Mouse (Mus musculus) forebrain, embryonic 12.5 days (tissue): ENCODE data around the gene Zfp354b. TPM values are rescaled to one million over a fixed set of nuclear protein-coding genes. Genes with fewer than 3 reads are reported as not detected.

Experiments used
- ATAC-seq: fragments of 200-750 bp; cut with Nextera tagmentation; 2 replicates; pipeline ENCODE4 v1.8.0; 2017; ENCODE audit warnings: moderate TSS enrichment; ENCODE audit not compliant: low FRiP score
- H3K27ac ChIP-seq: fragments of 300-500 bp; sonication (generic); 2 replicates; pipeline ENCODE4 v1.5.1; 2016; ENCODE audit warnings: mild to moderate bottlenecking
- H3K27me3 ChIP-seq: fragments of 300-500 bp; sonication (generic); 2 replicates; pipeline ENCODE4 v1.6.1; 2016; ENCODE audit warnings: mild to moderate bottlenecking
- H3K36me3 ChIP-seq: fragments of 300-500 bp; sonication (generic); replicated peaks from 2 replicates; pipeline ENCODE4 v1.6.1; 2016; ENCODE audit warnings: mild to moderate bottlenecking
- H3K4me1 ChIP-seq: fragments of 300-500 bp; sonication (generic); 2 replicates; pipeline ENCODE4 v1.6.1; 2016
- H3K4me2 ChIP-seq: fragments of 300-500 bp; sonication (generic); 2 replicates; pipeline ENCODE4 v1.6.1; 2016; ENCODE audit warnings: mild to moderate bottlenecking, moderate library complexity
- H3K4me3 ChIP-seq: fragments of 300-500 bp; sonication (generic); replicated peaks from 2 replicates; pipeline ENCODE4 v1.5.1; 2016; ENCODE audit warnings: mild to moderate bottlenecking
- H3K9ac ChIP-seq: fragments of 300-500 bp; sonication (generic); 2 replicates; pipeline ENCODE4 v1.6.1; 2016; ENCODE audit warnings: mild to moderate bottlenecking
- H3K9me3 ChIP-seq: fragments of 300-500 bp; sonication (generic); 2 replicates; pipeline ENCODE4 v1.6.1; 2016
- WGBS: fragments of 180-500 bp; shearing (Covaris S2); methylation state at CpG from one replicate; pipeline ENCODE4 v1.1.7; 2016; 5-methylcytosine and 5-hydroxymethylcytosine counted together
- polyA plus RNA-seq: library from polyadenylated mRNA; unstranded; fragments of >200 nt; fragmentation: Nextera tagmentation; extraction: Ambion mirVana; gene quantifications from 2 replicates; pipeline ENCODE4 v1.2.1, GENCODE M21; 2016

The Zfp354b gene
- 1.7 and 2.2 TPM in 2 replicates for polyA plus RNA-seq

GRCm38 (mm10) chr11:50931451-50931866 is at the start of gene Zfp354b:
Gene Zfp354b (minus strand): TSS chr11:50931633.
- H3K4me1 ChIP-seq = peaks cover 10% of the 10 kb centered on the region
- H3K9ac ChIP-seq = peak within 1 kb of the TSS; percentile 75
- peak; percentile 96 for ATAC-seq
- H3K36me3 ChIP-seq = no peaks in the 10 kb centered on the region
- H3K4me2 ChIP-seq = peak within 1 kb of the TSS; percentile 84
- 0% methylated on average over 18 of the region's 18 CpGs for WGBS
- H3K27me3 ChIP-seq = peaks cover 14% of the 10 kb centered on the region; the same call in 1 of the 2 replicates
- no peaks in the 10 kb centered on the region for H3K9me3 ChIP-seq
- peak within 1 kb of the TSS; percentile 60 for H3K4me3 ChIP-seq
- peak within 1 kb of the TSS; percentile 25; the same call in 1 of the 2 replicates for H3K27ac ChIP-seq

GRCm38 (mm10) chr11:50977216-50977615 is 45.8 kb upstream of the Zfp354b start:
- Histone ChIP-seq H3K9me3 (no peaks in the 10 kb centered on the region), H3K27me3 (no peaks in the 10 kb centered on the region), H3K4me1 (no peaks in the 10 kb centered on the region), H3K36me3 (no peaks in the 10 kb centered on the region), H3K4me2 (no peak overlapping the region), H3K27ac (no peak overlapping the region), H3K9ac (no peak overlapping the region), H3K4me3 (no peak overlapping the region)
- ATAC-seq = no peak
- whole genome bisulfite sequencing = 68% methylated on average over 4 of the region's 4 CpGs

DNA sequence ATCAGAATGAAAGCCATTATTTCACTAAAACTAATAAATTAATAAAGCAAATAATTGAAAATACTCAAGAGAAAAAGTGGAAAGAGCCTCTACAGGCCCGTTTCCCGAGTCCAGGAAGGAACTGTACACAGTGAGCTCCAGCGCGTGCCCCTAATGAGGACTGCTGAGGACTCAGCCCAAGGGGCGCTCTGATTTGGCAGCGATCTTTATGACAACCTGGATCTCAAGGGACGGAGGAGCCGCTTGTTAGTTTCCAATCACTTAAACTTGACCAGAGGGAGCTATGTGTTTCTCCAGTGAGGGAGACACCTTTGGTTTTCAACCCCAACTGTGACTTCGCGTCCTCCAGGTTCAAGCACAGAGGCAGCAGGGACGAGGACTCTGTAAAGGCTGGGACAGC is 34.8 kb upstream of the Zfp354b start, which contains the start of gene Olfr1378:
Gene Olfr1378 (plus strand): TSS at position 301 of the 400 bp plus-strand sequence.
- no peak within 1 kb of the TSS for H3K27ac ChIP-seq
- H3K9ac ChIP-seq = no peak within 1 kb of the TSS
- WGBS = 92% methylated on average over 11 of the region's 11 CpGs
- ATAC-seq = no peak
- H3K4me2 ChIP-seq = no peak within 1 kb of the TSS
- no peak within 1 kb of the TSS for H3K4me3 ChIP-seq
- H3K27me3 ChIP-seq = no peaks in the 10 kb centered on the region
- H3K4me1 ChIP-seq = no peaks in the 10 kb centered on the region; the same call in 1 of the 2 replicates
- H3K36me3 ChIP-seq = no peaks in the 10 kb centered on the region
- no peaks in the 10 kb centered on the region for H3K9me3 ChIP-seq

DNA sequence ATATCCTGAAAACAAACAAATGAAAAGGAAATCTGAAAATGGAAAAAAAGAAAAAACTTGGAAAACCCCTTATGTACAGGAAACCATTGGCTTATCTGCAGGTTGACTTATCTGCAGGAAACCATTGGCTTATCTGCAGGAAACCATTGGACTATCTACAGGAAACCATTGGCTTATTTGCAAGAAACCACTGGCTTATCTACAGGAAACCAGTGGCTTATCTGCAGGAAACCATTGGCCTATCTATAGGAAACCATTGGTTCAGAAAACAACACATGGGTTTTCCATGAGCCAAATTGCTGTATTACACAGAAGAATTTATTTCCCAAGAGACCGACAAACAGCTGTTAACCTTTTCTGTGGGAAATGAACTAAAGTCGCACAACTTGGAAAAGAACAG is 33.5 kb upstream of the Zfp354b start:
- Histone ChIP-seq H3K4me3 (no peak overlapping the region), H3K9me3 (no peaks in the 10 kb centered on the region), H3K36me3 (no peaks in the 10 kb centered on the region), H3K9ac (no peak overlapping the region), H3K27me3 (no peaks in the 10 kb centered on the region), H3K4me2 (no peak overlapping the region), H3K4me1 (no peaks in the 10 kb centered on the region; the same call in 1 of the 2 replicates), H3K27ac (no peak overlapping the region)
- WGBS = 90% methylated on average over 2 of the region's 2 CpGs
- ATAC-seq = no peak

DNA sequence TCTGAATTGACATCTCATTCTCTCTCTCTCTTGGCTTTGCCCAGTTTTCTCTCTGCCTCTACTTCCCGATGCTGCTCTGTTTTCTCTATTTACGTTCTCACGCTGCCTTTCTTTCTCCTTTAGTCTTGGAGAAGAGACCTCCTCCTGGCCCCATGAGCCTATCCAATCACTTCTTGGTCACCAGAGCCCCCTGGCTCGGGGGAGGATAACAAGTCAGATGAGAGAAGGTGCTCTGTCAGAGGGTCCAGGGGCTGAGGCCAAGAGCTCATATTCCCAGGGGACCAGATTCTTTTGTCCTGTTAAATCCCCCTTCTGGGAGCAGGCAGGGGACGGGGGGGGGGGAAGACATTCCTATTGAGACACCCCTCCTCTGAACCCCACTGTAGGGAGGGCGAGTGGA is 22.2 kb upstream of the Zfp354b start, which contains the start of gene Prop1:
Gene Prop1 (minus strand): TSS at position 101 of the 400 bp plus-strand sequence.
- no peak within 1 kb of the TSS for H3K4me2 ChIP-seq
- 75% methylated on average over 6 of the region's 6 CpGs for WGBS
- H3K9ac ChIP-seq = no peak within 1 kb of the TSS
- no peak within 1 kb of the TSS for H3K27ac ChIP-seq
- no peak for ATAC-seq
- no peaks in the 10 kb centered on the region for H3K9me3 ChIP-seq
- H3K4me3 ChIP-seq = no peak within 1 kb of the TSS
- no peaks in the 10 kb centered on the region for H3K36me3 ChIP-seq
- H3K4me1 ChIP-seq = no peaks in the 10 kb centered on the region
- H3K27me3 ChIP-seq = no peaks in the 10 kb centered on the region

GRCm38 (mm10) chr11:50952290-50952689 is 20.9 kb upstream of the Zfp354b start:
- Histone ChIP-seq H3K9me3 (no peaks in the 10 kb centered on the region), H3K4me1 (no peaks in the 10 kb centered on the region), H3K4me3 (no peak overlapping the region), H3K36me3 (no peaks in the 10 kb centered on the region), H3K27ac (no peak overlapping the region), H3K27me3 (no peaks in the 10 kb centered on the region), H3K9ac (no peak overlapping the region), H3K4me2 (no peak overlapping the region)
- WGBS = 80% methylated on average over 14 of the region's 14 CpGs
- ATAC-seq = no peak

- WGBS = 82% methylated on average over 14 of the region's 14 CpGs
- no peaks in the 10 kb centered on the region for H3K36me3 ChIP-seq
- H3K9me3 ChIP-seq = no peaks in the 10 kb centered on the region
- H3K4me3 ChIP-seq = no peak within 1 kb of the TSS
- ATAC-seq = no peak
- no peak within 1 kb of the TSS for H3K9ac ChIP-seq
- no peaks in the 10 kb centered on the region for H3K4me1 ChIP-seq
- no peaks in the 10 kb centered on the region for H3K27me3 ChIP-seq
- H3K27ac ChIP-seq = no peak within 1 kb of the TSS
- no peak within 1 kb of the TSS for H3K4me2 ChIP-seq
Observed at GRCm38 (mm10) chr11:50943506-50943905, 12.1 kb upstream of the Zfp354b start, which contains the start of gene 4933414I15Rik. Gene 4933414I15Rik (minus strand): TSS chr11:50943765.

DNA sequence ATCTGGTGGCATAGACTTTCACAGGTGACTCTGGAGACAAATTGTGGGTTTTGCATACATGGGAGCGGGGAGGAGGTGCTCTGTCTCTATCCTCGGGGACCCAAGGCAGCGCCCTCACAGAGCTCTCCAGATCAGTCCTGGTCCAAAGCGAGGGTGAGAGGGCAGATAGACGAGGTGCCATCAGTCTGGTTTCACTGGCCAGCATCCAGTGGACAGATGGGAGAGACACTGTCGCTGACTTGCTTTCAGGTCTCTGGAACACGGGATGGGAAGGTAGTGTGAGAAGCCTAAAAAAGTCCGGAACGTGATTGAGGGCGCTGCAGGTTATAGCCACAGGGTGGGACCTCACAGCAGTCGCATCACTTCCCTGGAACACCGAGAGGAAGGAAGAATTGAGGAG is 11.0 kb upstream of the Zfp354b start:
- H3K4me2 ChIP-seq = no peak overlapping the region
- no peaks in the 10 kb centered on the region for H3K36me3 ChIP-seq
- H3K27ac ChIP-seq = no peak overlapping the region
- no peaks in the 10 kb centered on the region for H3K9me3 ChIP-seq
- no peak overlapping the region for H3K4me3 ChIP-seq
- WGBS = 73% methylated on average over 12 of the region's 12 CpGs
- H3K4me1 ChIP-seq = no peaks in the 10 kb centered on the region
- ATAC-seq = no peak
- H3K27me3 ChIP-seq = no peaks in the 10 kb centered on the region
- no peak overlapping the region for H3K9ac ChIP-seq

- Histone ChIP-seq H3K27ac (no peak overlapping the region), H3K4me1 (no peaks in the 10 kb centered on the region), H3K9me3 (no peaks in the 10 kb centered on the region), H3K4me2 (no peak overlapping the region), H3K36me3 (no peaks in the 10 kb centered on the region), H3K9ac (no peak overlapping the region), H3K4me3 (no peak overlapping the region), H3K27me3 (no peaks in the 10 kb centered on the region)
- 37% methylated on average over 14 of the region's 14 CpGs for WGBS
- 0 out of 2 replicates have a peak, but pooled peaks have one; percentile 36 for ATAC-seq
Observed at GRCm38 (mm10) chr11:50939621-50940366, 8.4 kb upstream of the Zfp354b start.

- no peak for ATAC-seq
- Histone ChIP-seq H3K36me3 (no peaks in the 10 kb centered on the region), H3K4me3 (no peak overlapping the region), H3K27me3 (no peaks in the 10 kb centered on the region), H3K27ac (no peak overlapping the region), H3K4me2 (no peak overlapping the region), H3K9me3 (no peaks in the 10 kb centered on the region), H3K9ac (no peak overlapping the region), H3K4me1 (no peaks in the 10 kb centered on the region)
- 82% methylated on average over 8 of the region's 8 CpGs for WGBS
Observed at GRCm38 (mm10) chr11:50938435-50938834, 7.0 kb upstream of the Zfp354b start.

GRCm38 (mm10) chr11:50932040-50932439 is 607 bp upstream of the Zfp354b start:
- Histone ChIP-seq H3K4me2 (peak overlapping the region; percentile 84; the same call in 1 of the 2 replicates), H3K4me1 (peaks cover 10% of the 10 kb centered on the region), H3K9me3 (no peaks in the 10 kb centered on the region), H3K36me3 (no peaks in the 10 kb centered on the region), H3K27me3 (peaks cover 14% of the 10 kb centered on the region; the same call in 1 of the 2 replicates), H3K27ac (no peak overlapping the region), H3K4me3 (no peak overlapping the region), H3K9ac (no peak overlapping the region)
- peak; percentile 51 for ATAC-seq
- 50% methylated on average over 1 of the region's 1 CpGs for WGBS

- 2% methylated on average over 16 of the region's 16 CpGs for WGBS
- Histone ChIP-seq H3K36me3 (no peaks in the 10 kb centered on the region), H3K27me3 (peaks cover 14% of the 10 kb centered on the region; the same call in 1 of the 2 replicates), H3K4me1 (peaks cover 10% of the 10 kb centered on the region), H3K9ac (peak overlapping the region; percentile 75), H3K9me3 (no peaks in the 10 kb centered on the region), H3K4me3 (peak overlapping the region; percentile 60), H3K27ac (peak overlapping the region; percentile 25; the same call in 1 of the 2 replicates), H3K4me2 (peak overlapping the region; percentile 84)
- peak; percentile 66 for ATAC-seq
Observed at GRCm38 (mm10) chr11:50931021-50931420, 412 bp downstream of the Zfp354b start.
